Mouse (Mus musculus) embryonic facial prominence, embryonic 10.5 days (tissue): ENCODE results near the gene Acot7. TPM values are rescaled to one million over a fixed set of nuclear protein-coding genes. Genes with fewer than 3 reads are reported as not detected.

ENCODE experiments used
- DNase-seq: peaks from one replicate; pipeline ENCODE4 v3.0.0-alpha.2; 2017; ENCODE audit warnings: low spot score
- H3K27ac ChIP-seq: fragments of 300-500 bp; sonication (generic); replicated peaks from 2 replicates; pipeline ENCODE4 v1.5.1; 2016; ENCODE audit warnings: mild to moderate bottlenecking
- H3K27me3 ChIP-seq: fragments of 300-500 bp; sonication (generic); replicated peaks from 2 replicates; pipeline ENCODE4 v1.6.1; 2016; ENCODE audit warnings: low read depth, mild to moderate bottlenecking; ENCODE audit not compliant: poor library complexity, severe bottlenecking
- H3K36me3 ChIP-seq: fragments of 300-500 bp; sonication (generic); replicated peaks from 2 replicates; pipeline ENCODE4 v1.6.1; 2016; ENCODE audit warnings: mild to moderate bottlenecking, moderate library complexity
- H3K4me1 ChIP-seq: fragments of 300-500 bp; sonication (generic); 2 replicates; pipeline ENCODE4 v1.6.1; 2016
- H3K4me3 ChIP-seq: fragments of 300-500 bp; sonication (generic); 2 replicates; pipeline ENCODE4 v1.5.1; 2016; ENCODE audit warnings: mild to moderate bottlenecking, moderate library complexity
- H3K9me3 ChIP-seq: fragments of 300-500 bp; sonication (generic); 2 replicates; pipeline ENCODE4 v1.6.1; 2016; ENCODE audit warnings: mild to moderate bottlenecking
- WGBS: fragments of 180-500 bp; shearing (Covaris S2); methylation state at CpG from one replicate; pipeline ENCODE4 v1.1.7; 2016; 5-methylcytosine and 5-hydroxymethylcytosine counted together
- polyA plus RNA-seq: library from polyadenylated mRNA; unstranded; fragments of >200 nt; fragmentation: Nextera tagmentation; extraction: Ambion mirVana; gene quantifications from 2 replicates; pipeline ENCODE4 v1.2.1, GENCODE M21; 2016

The Acot7 gene
- polyA plus RNA-seq, result 51.8 and 55.5 TPM in 2 replicates

DNA sequence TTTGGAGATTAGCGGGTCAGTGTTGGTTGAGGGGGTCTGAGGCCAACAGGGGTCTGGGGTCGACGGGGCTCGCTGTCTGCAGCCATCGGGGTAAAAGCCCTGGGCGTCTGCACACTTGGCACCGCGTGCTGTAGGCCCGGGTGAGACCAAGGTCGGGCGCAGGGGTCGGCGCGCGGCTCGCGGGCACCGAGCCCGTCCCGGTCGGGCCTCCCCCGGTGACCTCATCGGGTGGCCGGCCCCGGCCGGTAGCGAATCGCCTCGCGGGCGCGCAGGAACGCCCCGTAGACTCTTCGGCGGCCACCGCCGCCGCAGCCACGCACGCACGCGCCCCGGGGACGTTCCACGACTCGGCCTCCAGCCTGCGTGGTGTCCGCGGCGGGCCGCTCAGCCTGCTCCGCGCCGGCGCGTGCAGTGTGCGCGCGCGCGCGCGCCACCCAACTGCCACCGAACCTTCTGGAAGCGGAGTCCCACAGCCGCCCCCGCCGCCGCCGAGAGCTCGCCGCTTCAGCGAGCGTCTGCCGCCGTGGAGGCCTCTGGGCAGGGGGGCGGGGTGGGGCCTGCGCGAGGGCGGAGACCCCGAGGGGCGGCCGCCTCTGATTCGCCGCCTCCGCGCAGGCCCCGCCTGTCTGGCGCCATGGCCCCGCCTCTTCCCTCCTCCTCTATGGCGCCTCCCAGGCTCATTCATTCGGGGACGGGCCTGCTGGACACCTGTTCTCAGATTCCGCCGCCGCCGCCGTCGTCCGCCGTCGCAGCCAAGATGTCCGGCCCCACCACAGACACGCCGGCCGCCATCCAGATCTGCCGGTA is at the start of gene Acot7:
Gene Acot7, plus strand, starts transcription at position 598 of the 807 bp plus-strand sequence.
- Histone ChIP-seq H3K36me3 (0 out of 2 replicates have a peak, but pooled peaks cover 4% of the 10 kb centered on the region), H3K27ac (peak within 1 kb of the TSS; percentile 93), H3K4me3 (peak within 1 kb of the TSS; percentile 76), H3K9me3 (no peaks in the 10 kb centered on the region), H3K4me1 (peaks cover 25% of the 10 kb centered on the region), H3K27me3 (peaks cover 71% of the 10 kb centered on the region)
- under 1% methylated on average over 105 of the region's 108 CpGs for WGBS
- peak; percentile 96 for DNase-seq

DNA sequence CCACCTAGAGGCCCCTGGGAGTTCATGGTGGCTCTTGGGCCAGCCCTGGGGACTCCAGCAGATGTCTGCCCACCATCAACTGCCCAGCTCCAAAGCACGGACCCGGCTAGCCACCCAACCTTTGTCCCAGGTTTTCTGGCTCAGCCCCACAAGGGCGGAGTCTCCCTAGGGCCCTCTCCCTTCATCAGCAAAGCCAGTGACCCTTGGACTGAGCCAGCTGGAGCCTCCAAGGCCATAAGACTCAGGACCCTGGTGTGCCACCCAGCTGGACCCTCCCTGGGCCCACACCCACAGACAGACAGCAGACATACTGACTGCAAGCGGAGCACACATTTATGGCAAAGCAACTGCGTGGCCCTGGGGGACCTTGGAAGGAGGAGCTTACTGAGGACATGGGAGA is 49.1 kb upstream of the Acot7 start:
- H3K4me1 ChIP-seq, result peaks cover 82% of the 10 kb centered on the region
- peak overlapping the region; percentile 56; the same call in 1 of the 2 replicates for H3K4me3 ChIP-seq
- H3K9me3 ChIP-seq, result no peaks in the 10 kb centered on the region
- no peak for DNase-seq
- H3K36me3 ChIP-seq, result no peaks in the 10 kb centered on the region
- WGBS, result 39% methylated on average over 5 of the region's 5 CpGs
- H3K27ac ChIP-seq, result no peak overlapping the region
- peaks cover 100% of the 10 kb centered on the region for H3K27me3 ChIP-seq

DNA sequence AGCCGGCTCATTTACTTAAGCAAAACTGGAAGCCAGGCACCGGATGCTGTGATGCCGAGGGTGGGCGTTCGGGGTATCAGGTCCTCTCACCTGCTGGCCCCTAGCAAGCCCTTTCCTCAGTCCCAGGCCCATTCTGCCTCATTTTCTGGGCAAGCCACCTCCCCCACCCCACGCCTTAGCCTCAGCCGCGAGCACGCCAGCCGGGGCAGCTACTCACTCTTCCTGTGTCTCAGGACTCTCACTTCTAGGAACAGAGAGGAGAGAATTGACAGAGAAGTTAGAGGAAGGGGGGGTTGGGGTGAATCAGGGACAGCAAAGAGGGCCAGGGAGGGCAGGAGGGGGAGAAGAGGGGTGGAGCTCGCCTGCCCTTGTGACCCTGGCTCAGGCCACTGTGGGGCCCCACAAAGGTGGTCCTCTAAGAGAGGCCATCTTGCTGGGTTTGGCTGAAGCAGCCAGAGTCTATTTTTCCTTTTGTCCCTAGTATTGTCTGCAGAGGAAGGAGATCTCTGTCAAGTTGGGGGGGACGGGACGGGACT is 48.5 kb upstream of the Acot7 start:
- Histone ChIP-seq H3K27ac (no peak overlapping the region), H3K4me1 (peaks cover 81% of the 10 kb centered on the region), H3K27me3 (peaks cover 100% of the 10 kb centered on the region), H3K36me3 (no peaks in the 10 kb centered on the region), H3K9me3 (no peaks in the 10 kb centered on the region), H3K4me3 (peak overlapping the region; percentile 56)
- no peak for DNase-seq
- 17% methylated on average over 13 of the region's 13 CpGs for WGBS

DNA sequence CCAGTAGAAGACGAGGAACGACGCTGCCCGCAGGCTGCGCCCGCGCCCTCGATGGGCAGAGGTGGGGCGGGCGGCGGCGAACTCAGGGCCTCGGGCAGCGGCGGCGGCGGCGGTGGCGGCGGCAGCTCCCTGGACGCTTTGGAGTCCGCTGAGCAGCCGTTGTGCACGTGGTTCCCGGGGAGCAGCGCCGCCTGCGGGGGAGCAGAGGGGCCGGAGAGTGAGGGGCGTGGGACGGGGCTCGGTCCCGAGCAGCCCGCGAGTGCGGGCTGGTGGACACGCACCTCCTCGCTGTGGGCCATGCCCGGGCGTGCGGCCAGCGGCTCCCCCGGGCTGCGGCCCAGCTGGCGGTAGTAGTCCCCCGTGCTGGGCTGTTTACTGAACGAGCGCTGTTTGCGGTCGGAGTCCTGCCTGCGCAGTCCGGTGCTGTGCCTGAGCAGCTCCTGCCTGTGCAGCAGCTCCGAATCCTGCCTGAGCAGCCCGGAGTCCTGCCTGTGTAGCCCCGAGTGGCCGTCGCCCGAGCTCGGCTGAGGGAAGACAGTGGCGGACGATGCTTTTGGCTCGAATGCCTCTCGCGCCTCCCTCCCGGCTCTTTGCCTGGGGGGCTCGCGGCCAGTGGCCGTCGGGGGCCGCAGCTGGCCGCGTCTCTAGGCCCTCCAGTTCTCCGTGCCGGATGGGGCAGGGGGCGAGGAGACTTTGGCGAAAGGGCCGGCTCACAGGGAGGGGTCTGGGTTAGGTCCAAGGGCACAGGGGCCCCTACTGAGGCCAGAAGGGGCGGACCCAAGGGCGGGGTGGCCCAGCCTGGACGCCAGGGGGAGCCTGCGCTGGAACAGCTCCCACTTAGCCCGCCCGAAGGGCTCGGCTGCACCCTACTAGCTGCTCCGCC is 46.9 kb upstream of the Acot7 start:
- peak; percentile 78 for DNase-seq
- Histone ChIP-seq H3K36me3 (no peaks in the 10 kb centered on the region), H3K27me3 (peaks cover 95% of the 10 kb centered on the region), H3K4me1 (peaks cover 66% of the 10 kb centered on the region), H3K4me3 (peak overlapping the region; percentile 56), H3K27ac (peak overlapping the region; percentile 79), H3K9me3 (no peaks in the 10 kb centered on the region)
- under 1% methylated on average over 85 of the region's 85 CpGs for WGBS

DNA sequence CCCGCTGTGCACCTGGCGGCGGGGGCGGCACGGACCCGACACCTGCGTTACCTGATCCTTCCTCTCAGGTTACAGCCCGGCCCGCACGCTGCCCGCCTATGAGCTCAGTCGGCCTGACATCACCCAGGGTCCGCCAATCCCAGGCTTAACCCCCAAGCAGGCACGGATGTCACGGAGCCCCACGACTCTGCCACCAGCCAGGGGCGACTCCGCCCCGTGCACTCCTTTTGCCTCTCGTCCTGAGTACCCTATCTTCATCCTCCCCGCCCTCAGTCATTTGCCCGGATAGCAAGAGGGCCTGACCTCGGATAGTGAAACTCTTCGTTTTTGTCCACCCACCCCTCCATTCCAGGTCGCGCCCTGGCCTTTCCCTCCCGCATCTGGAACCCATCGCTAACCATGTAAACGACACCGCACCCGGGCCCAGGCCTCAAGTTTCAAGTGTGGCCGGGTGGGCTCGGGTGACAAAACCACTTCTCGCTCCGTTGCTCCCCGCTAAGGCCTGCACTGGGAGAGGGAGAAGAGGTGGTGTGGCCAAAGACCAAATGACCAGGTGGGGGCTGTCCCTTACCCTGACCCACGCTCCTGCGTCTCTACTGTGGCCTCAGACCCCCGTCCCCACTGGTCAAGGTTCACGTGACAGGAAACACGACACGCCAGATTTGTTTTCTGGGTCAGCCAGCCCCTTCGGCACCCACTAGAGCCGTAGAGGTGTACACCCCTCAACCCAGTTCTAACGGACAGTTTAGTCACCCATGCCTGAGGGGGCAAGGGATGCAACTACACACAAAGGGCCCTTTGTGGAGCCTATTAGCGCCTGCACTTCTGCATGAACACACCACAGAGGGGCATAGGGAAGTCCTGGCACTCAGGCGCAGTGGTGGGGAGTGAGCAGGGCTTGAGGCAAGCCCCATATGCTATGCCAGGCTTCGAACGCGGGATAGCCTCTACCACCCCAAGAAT is 45.8 kb upstream of the Acot7 start:
- Histone ChIP-seq H3K4me3 (peak overlapping the region; percentile 56), H3K4me1 (peaks cover 59% of the 10 kb centered on the region), H3K9me3 (no peaks in the 10 kb centered on the region), H3K27ac (peak overlapping the region; percentile 79), H3K36me3 (no peaks in the 10 kb centered on the region), H3K27me3 (peaks cover 93% of the 10 kb centered on the region)
- DNase-seq, result peak; percentile 78
- WGBS, result 2% methylated on average over 50 of the region's 50 CpGs

DNA sequence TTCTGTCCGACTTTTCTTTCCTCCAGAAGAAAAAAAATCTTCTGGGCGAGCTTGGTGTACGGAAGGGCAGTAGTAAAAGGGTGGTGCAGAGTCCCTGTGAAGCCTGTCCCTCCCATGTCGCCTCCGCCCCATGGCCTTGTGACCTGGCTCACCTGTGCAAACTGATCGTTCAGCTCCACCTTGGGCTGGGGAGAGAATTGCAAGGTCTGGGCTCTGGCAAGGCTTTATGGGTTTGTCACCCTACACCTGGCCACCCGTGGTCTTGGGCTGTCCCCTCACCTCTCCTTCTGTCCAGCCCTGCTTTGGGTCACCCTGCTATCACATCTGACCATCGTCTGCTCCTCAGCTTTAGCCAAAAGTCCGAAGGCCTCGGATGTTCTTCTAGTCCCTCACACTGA is 45.2 kb upstream of the Acot7 start:
- Histone ChIP-seq H3K4me1 (peaks cover 58% of the 10 kb centered on the region), H3K36me3 (no peaks in the 10 kb centered on the region), H3K27me3 (peaks cover 93% of the 10 kb centered on the region), H3K4me3 (peak overlapping the region; percentile 56; the same call in 1 of the 2 replicates), H3K27ac (no peak overlapping the region), H3K9me3 (no peaks in the 10 kb centered on the region)
- DNase-seq, result no peak
- 19% methylated on average over 10 of the region's 10 CpGs for WGBS

DNA sequence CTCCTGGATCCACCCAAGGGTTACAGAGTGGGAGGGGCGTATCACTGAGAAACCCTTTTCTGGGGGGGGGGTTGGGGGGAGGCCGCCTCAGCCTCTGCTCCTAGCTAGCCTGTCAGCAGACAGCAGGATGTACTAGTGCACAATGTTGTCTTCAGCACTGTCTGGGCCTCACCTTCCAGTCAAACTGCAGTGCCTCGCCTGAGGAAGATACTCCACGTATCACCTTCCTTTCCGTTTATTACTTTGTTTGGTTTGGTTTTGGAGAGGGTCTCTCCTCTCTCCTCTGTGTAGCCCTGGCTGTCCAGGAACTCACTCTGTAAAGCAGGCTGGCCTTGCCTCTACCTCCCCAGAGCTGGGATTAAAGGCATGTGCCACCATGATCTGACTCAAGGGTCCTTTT is 44.7 kb upstream of the Acot7 start:
- peaks cover 56% of the 10 kb centered on the region for H3K4me1 ChIP-seq
- WGBS, result 47% methylated on average over 5 of the region's 5 CpGs
- H3K27ac ChIP-seq, result no peak overlapping the region

DNA sequence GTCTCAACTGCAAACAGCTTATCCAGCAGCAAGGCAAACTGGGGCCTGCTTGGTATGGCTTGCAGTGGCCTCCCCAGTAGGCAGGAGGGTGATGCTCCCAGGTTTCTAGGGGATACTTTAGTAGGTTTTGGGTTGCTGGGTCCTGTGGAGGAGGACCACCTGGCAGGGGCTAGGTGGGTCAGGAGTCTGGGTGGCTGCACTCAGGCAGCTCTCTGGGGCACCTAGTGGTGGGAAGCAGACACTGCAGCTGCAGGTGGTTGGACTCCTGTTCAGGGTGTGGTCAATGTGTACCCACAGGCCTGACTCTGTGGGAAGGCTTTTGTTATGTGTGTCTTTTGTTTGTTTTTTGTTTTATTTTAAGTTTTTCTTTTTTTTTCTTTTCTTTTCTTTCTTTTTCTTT is 43.4 kb upstream of the Acot7 start:
- Histone ChIP-seq H3K27ac (no peak overlapping the region), H3K27me3 (peaks cover 91% of the 10 kb centered on the region), H3K4me3 (no peak overlapping the region), H3K36me3 (no peaks in the 10 kb centered on the region), H3K9me3 (no peaks in the 10 kb centered on the region), H3K4me1 (peaks cover 52% of the 10 kb centered on the region)
- DNase-seq, result peak; percentile 65

More for the DNA sequence above, 44.7 kb upstream of the Acot7 start:
- Histone ChIP-seq H3K36me3 (no peaks in the 10 kb centered on the region), H3K9me3 (no peaks in the 10 kb centered on the region), H3K27me3 (peaks cover 93% of the 10 kb centered on the region), H3K4me3 (no peak overlapping the region)
- DNase-seq, result no peak

DNA sequence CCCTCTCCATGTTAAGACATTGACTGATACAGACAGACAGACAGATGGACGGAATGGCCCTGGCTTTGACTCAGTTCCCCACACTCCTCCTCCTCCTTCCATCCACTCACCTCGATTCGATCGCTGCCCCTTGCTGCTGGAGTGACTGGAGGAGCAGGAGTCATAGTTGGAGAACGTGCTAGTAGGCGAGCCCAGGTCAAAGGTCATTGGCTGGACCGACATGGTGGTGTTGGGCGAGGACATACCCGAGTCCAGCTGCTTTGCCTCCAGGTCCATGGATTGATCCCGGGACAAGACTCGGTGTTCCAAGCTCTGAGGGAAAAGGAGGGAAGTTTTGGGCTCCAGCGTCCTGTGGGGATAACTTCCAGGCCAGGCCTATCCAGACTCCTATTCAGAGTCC is 42.6 kb upstream of the Acot7 start:
- no peaks in the 10 kb centered on the region for H3K9me3 ChIP-seq
- no peak overlapping the region for H3K27ac ChIP-seq
- no peak for DNase-seq
- no peaks in the 10 kb centered on the region for H3K36me3 ChIP-seq
- peaks cover 89% of the 10 kb centered on the region for H3K27me3 ChIP-seq
- no peak overlapping the region for H3K4me3 ChIP-seq
- 80% methylated on average over 12 of the region's 12 CpGs for WGBS
- H3K4me1 ChIP-seq, result peaks cover 44% of the 10 kb centered on the region

DNA sequence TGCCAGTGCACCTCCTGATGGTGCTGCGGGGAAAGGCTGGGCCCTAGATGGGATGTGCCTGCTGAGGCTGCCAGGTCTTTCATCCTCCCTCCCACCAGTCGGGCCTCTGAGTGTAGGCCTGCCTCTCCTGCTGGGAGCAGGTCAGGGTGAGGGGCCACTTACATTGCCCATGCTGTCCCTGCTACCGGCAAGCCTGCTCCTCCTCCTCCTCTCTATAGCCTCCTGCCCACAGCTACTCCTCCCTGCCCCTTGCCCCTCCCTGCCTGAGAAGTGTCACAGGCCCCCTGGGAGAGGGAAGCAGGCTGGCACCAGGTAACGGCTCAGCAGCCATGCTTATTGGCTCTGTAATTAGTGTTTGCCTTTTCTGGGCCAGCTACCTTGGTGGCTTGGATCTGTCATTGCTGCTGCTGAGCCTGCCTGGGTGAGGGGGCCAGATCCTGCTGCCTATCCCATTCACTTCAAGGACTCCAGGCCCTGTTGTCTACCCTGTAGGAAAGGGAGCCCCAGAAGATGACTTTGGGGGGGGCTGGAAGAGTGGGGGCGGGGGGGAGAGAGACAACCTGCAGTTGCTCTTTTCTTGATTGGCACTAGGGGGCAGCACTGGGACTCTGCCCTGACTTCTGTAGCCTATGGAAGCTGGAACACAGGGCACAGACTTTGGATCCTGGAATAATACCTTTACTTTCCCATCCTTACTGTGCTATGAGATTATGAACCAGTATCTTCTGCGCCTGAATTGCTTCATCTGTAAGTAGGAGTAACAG is 41.6 kb upstream of the Acot7 start:
- peaks cover 89% of the 10 kb centered on the region for H3K27me3 ChIP-seq
- H3K4me3 ChIP-seq, result no peak overlapping the region; the same call in 1 of the 2 replicates
- H3K4me1 ChIP-seq, result peaks cover 34% of the 10 kb centered on the region
- H3K9me3 ChIP-seq, result no peaks in the 10 kb centered on the region
- 31% methylated on average over 6 of the region's 6 CpGs for WGBS
- H3K27ac ChIP-seq, result no peak overlapping the region
- DNase-seq, result no peak
- no peaks in the 10 kb centered on the region for H3K36me3 ChIP-seq

DNA sequence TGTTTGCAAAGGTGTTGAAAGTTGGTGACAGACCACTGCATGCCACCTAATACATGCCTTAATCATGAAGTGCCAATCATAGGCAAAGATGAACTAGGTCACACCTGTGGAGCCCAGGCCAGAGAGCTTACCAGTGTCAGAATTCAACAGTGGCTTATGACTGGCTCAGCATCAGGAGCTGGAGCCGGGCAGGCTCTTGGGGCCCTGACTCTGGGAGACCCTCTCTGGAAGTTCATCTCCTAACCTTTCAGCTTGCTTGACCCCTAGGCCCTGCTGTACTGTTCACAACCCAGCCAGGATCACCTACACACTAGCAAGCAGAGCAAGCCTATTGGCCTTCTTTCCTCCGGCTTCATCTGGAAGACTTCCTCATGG is 41.1 kb upstream of the Acot7 start:
- peaks cover 89% of the 10 kb centered on the region for H3K27me3 ChIP-seq
- H3K4me1 ChIP-seq, result peaks cover 29% of the 10 kb centered on the region
- H3K27ac ChIP-seq, result no peak overlapping the region
- no peak overlapping the region for H3K4me3 ChIP-seq
- no peak for DNase-seq
- WGBS, result 85% methylated on average over 2 of the region's 2 CpGs
- H3K36me3 ChIP-seq, result no peaks in the 10 kb centered on the region
- no peaks in the 10 kb centered on the region for H3K9me3 ChIP-seq
